Mouse (Mus musculus): ENCODE results near the gene Galm.
"Not testable (repeated sequence)": the region's sequence is repeated elsewhere in the genome, so short reads cannot be mapped to it uniquely, and the experiment has no call there.

The Galm gene

DNA sequence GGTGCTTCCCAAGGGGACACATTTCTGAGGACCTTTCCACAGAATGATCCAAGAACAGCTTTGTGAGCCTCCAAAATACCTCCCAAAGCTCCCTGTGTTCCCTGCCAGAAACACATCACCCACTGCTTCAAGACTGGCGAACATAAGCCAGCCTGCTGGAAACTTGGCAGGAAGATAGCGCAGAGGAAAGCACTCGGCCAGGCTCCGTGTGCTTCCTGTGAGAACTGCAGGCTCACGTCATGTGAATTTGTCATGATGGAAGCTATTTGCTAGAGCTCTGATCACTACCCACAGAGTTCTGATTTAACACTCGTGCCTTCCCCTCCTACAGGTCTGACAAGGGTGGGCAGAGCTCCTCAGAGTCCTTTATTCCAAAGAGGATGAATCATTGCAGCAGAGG, 38.5 kb downstream of the Galm start:
- peak; percentile 33 for DNase-seq (ENCODE audit: low read depth, low spot score)

DNA sequence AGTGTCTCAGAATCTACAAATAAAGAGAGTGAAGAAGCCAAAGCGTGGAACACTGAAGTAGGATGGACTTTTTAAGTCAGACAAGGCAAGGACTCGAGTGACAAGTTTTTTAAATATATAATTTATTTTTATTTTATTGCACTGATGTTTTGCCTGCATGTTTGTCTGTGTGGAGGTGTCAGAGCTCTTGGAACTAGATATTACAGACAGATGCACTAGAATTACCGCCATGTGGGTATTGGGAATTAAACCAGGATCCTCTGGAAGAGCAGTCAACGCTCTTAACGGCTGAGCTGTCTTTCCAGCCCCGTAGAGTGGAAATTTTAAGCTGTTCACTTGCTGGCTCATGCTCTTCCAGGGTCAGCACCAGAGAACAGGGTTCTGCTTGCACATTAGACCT, 39.1 kb downstream of the Galm start:
- DNase-seq (ENCODE audit: low read depth, low spot score): no peak

DNA sequence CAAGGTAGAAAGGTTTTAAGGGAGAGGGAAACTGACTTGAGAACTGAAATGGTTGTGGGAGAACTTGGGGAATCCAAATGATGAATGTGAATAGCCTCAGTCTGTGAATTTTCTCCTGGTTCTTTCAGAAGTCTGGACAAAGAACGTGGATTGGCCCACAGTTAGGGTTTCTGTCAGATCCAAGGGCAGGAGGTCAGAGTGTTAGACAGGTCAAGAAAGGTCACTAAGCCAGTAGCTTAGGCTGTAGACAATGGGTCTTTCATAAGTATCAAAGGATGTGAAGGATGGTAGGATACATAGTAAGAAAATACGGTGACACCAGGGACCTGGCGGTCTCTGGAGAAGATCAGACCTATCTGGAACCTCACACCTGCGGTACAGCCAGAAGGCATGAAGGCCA, 40.2 kb downstream of the Galm start:
- no peak for DNase-seq (ENCODE audit: low read depth, low spot score)

DNA sequence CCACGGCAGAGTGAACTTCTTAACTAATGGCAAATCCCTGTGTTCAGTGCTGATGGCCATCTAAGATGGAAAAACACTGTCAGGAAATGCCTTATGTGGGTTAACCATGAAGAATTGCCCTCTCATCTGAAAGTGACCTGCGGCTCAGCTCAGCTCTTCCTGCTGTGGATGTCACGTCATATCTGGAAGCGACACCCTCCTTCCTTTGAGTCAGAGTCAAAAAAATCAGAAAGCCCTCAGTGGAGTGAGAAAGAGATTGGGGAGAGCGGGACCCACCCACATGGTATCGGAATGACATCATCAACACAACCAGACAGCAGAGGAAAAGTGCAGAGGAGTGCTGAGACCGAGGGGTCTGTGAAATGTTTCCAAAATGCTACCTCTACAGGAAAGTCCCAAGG, 40.6 kb downstream of the Galm start:
- peak; percentile 77 for DNase-seq (ENCODE audit: low read depth, low spot score)

DNA sequence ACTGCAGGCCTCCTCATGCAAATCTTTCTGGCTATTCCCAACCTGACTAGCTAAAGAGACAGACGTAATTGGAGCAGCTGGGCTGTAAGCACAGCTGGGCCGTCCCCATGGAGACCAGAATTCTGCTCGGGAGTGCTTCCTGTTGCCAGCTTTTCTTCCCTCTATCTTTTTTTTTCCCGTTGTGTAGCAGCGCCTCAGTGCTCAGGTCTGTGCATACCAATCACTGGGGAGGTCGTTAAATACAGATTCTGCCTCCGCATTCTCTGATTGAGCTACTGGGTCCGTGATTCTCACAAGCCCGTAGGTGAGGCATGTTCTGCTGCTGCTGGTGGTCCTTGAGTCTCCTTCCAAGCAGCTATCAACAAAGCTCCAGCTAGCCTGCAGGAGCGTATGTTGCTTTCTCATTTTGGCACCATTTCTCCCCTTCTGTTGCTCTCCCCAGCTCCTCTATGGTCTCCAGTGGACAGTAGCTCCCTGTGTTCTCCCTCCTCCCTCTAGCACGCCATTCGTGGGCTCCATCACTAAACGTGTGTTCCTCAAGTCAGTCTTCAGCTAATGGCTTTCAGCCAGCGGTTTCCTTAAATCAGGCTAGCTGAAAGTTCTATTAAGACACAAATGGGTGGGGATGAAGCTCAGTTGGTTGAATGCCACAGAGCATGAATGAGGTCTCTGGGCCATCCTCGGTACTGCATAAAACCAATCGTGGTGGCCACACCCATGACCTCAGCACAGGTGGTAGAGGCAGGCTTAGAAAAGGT, 41.3 kb downstream of the Galm start:
- DNase-seq (ENCODE audit: low read depth, low spot score): peak; percentile 41

DNA sequence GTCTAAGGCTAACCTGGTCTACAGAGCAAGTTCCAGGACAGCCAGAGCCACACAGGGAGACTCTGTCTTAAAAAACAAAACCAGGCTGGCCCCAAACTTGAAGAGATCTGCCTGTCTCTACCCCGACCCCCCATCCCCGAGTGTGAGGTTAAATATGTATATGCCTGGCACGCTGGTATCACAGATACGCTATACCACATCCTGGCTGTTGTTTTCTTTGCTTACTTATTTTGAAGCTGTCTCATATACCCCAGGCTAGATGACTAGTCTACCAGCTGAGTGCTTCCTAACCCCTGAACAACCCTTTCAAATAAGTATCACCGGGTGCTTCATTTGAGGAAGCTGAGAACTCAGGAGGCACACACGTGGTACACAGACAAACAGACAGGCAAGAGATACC, 42.5 kb downstream of the Galm start:
- peak; percentile 69 for DNase-seq (ENCODE audit: low read depth, low spot score)

DNA sequence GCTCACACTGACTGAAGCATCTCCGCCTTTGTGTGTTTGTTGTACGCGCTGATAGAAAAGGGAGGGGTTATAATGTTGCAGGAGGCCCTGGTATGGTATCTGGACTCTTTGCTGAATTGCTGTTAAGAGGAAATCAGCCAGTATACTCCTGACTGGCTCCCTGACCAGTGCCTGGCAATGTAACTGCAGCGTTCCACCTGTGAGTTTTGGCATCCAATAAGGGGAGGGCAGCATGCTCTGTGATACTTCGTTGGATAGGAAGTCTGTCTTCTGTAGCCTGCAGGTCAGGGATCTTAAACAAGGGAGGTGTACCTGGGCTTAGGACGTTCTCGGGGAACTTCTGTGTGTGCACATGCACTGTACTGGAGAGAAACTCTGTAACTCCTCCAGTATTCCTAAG, 43.7 kb downstream of the Galm start:
- DNase-seq (ENCODE audit: low read depth, low spot score): no peak

DNA sequence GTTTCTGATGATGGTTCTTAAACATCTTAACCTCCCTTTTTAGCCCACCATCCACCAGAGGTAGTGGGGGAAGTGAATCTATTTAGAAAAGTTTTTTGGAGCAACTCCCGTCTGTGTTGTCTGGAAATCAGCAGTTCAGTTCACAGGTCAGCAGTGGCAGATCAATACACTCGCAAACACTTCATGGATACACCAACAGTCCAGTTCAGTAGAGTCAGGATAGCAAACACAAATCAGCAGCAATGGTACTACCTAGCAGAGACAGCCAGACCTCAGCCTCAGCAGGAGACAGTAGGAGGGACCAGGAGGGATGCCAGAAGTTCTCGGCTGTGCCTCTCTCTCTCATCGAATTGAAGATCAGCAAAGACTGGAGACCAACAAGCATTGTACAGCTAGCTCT, 44.7 kb downstream of the Galm start:
- DNase-seq (ENCODE audit: low read depth, low spot score): no peak

DNA sequence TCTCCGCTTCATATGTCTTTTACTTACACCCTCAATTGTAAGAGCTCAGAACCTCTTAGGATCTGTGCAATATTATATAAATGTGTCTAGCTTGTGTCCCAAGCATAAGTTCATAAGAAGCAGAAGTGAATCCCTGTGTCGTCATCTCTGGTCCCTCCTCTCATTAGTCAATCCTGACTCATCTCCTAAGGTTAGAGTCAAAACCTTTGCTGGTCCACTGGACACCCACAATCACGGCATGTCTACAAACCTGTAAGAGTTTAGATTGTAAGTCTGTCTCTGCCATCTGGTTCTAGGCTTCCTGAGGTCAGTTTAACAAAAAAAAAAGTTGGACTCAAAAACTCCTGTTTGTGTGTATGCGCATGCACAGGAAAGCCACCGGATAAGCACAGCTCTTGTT, 45.5 kb downstream of the Galm start:
- DNase-seq (ENCODE audit: low read depth, low spot score): no peak

DNA sequence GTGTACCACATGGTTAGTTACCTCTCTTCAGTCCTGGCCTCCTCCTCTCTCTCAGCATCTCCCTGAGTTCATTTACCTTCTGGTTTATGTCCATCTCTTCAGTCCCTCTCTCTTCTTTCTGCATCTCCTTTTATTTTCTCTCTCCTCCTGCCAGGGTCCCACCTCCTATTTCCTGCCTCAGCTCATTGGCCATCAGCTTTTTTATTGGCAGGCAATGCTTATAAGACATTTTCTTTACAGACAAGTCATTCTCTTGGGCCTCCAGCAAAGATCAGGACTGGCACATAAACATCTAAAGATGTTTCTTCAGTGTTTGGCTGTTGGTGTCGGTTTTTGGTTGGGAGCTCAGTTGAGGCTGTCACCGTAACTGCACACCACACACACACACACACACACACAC, 46.4 kb downstream of the Galm start:
- DNase-seq (ENCODE audit: low read depth, low spot score): peak; percentile 47

DNA sequence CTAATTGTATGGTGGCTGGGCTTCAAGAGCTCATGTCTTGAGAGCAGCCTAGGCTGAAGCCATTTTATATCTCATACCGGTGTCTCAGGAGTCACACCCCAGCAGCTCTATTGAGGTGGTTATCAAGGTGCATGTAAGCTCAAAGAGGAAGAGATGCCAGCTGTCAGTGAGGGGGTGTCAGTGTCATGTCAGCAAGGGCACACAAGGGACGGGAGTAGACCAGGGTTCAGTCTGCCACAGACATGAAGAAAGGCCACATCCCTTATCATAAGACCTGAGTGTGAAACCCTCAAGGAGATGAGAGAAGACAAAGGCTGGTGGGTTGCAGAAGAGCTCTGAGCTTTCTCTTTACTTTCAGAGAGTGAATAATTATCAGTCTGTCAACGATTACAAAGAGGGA, 46.9 kb downstream of the Galm start:
- DNase-seq (ENCODE audit: low read depth, low spot score): peak; percentile 62

DNA sequence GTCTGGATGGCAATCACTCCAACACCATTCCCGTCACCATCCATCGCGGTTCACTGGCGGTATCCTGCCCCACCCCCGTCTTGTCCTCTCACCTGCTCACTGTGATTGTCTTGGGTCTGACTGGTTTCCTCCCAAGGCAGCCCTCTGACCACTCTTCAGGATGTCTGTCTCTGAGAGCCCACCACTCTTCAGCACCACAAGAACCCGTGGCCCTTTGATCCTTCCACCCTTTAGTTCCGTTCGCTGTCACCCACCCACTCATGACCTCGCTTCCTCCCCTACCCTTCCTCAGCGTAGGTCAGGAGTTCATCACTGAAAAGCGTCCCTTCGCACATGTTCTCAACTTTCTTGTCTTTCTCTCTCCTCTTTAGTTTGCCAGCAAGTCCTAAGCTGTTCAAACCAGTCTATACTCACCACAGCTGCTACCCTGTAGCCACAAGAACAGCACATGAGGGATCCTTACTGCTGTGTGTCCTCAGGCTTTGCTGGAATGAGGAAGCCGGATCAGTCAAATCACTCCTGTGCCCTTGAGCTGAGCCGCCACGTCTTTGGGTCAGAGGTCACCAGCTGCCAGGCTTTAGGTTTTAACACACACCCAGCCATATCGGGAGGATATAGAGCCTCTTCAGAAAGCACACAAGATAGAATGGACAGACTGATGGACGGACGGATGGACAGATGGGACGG, 47.6 kb downstream of the Galm start:
- DNase-seq (ENCODE audit: low read depth, low spot score): peak; percentile 70

DNA sequence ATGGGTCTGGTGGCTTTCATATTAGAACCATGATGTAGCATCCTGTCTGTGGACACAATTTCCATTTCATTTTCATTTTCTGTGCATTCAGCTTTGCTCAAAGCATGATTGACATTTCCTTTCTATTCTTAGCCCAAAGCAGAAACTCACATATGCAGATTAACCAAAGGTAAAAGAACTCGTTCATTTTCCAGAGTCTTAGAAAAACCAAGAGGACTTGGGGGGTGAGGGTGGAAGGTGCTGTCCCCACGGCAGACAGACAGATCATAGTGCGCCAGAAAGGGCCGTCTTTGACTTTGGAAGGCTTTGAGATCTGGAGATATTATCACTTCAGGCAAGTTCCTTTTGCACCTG, 48.1 kb downstream of the Galm start:
- peak; percentile 77 for DNase-seq (ENCODE audit: low read depth, low spot score)

DNA sequence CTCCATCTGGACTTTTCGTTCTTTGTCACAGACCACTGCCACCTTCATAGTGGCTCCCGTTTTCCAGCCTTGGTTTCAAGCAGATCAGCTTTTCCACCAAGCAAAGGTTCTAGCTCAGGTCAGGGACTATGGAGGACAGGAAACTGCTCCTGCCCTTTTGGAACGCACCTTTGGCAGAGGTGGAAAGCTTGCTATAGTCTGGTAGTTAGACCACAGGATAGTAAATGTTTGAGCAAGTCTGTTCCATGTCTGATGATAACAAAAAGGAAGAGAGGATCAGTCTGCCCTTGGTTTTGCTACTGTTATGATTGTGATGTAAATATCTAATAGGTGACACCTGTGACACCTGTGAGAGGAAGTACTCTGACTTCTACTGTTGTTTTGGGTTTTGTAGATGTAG, 48.7 kb downstream of the Galm start:
- peak; percentile 45 for DNase-seq (ENCODE audit: low read depth, low spot score)

DNA sequence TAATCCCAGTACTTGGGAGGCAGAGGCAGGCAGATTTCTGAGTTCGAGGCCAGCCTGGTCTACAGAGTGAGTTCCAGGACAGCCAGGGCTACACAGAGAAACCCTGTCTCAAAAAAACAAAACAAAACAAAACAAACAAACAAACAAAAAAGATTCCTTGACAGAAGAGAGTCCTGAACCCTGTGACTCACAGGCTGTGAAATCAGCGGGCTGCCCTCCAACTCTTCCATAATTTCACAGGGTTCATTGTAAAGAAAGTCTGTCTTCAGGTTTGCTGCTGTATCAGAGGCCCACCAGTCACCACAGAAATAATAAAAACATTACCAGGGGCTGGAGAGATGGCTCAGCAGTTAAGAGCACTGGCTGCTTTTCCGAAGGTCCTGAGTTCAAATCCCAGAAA, 51.6 kb downstream of the Galm start:
- not testable (repeated sequence) for DNase-seq (ENCODE audit: low read depth, low spot score)

DNA sequence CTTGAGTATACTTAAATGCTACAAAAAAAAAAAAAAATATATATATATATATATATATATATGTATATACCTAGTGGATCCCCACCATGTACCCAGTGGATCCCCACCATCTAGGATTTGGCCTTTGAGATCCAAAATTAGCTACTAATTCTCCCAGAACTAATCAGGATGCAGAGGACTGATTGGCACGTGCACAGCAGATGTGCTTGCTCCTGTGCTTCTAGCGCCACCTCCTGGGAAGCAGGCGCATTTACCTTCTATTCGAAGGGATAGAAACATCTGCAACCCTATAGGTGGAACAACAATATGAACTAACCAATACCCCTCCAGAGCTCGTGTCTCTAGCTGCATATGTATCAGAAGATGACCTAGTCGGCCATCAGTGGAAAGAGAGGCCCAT, 52.7 kb downstream of the Galm start:
- peak; percentile 88 for DNase-seq (ENCODE audit: low read depth, low spot score)

DNA sequence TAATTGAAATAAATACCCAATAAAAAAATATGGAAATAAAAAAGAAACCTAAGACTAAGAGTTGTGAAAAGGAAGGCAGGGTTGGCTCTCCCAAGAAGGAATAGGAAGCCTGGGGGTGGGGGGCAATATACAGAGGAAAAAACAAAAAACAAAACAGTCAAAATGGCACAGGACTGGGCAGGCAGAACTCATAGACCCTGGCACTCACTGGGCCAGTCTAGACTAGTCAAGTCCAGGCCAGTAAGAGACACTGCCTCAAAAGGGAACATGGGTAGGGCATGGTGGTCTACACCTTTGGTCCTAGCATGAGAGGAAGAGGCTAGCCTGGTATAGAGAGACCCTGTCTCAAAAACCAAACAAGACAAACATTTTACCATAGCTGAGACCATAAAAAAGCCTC, 53.2 kb downstream of the Galm start:
- no peak for DNase-seq (ENCODE audit: low read depth, low spot score)

DNA sequence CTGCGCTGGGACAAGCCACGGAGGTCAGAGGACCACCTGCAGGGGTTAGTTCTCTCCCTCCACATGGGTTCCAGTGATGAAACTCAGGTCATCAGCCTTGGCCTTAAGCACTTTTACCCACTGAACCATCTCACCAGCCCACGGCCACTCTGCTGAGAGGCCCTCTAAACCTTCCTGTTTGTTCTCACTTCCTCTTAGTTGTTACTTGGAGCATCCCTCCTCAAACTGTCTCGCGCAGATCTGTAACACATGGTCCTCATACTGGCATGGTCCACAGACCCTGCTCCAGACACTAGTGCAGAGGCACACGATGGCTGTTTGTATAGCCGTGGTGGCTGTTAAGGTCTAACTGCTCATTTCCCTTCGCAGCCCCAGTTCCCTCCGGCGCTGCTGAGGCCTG, 56.3 kb downstream of the Galm start:
- no peak for DNase-seq (ENCODE audit: low read depth, low spot score)

DNA sequence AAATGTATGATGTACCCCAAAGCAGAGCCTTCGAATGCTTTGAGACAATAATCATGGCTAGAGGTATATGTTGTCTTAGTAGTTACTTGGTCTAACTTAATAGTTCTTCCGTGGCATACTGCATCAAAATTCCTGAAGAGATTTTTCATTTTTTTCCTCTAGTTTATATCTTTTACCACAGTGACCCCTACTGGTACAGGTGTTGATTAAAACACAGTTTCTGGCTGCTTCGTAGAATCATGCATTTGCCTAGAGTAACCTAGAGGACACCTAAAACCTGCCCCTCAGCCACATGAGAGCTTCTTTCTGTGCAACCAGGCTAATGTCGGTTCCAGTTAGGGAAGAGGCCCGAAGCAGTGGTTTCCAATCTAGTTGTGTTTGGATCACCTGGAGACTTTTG, 65.8 kb downstream of the Galm start:
- DNase-seq (ENCODE audit: low read depth, low spot score): peak; percentile 70

DNA sequence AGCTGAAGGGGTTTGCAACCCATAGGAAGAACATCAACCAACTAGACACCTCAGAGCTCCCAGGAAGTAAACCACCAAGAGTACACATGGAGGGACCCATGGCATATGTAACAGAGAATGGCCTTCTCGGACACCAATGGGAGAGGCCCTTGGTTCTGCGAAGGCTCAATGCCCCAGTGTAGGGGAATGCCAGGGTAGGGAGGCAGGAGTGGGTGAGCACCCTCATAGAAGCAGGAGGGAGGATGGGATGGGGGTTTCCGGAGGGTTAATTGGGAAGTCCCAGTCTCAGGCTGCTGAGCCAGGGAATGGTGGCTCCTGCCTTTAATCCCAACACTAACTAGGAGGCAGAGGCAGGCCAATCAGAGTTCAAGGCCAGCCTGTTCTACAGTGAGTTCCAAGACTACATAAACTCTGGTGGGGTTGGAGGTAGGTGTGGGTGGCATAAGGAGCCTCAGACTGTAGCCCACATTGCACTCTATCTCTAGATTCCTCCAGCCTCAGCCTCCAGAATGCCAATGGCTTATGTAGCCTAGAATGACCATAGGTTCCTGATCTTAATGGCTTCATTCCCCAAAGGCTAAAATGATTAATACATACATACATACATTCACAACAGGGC, 72.0 kb downstream of the Galm start:
- DNase-seq (ENCODE audit: low read depth, low spot score): no peak

DNA sequence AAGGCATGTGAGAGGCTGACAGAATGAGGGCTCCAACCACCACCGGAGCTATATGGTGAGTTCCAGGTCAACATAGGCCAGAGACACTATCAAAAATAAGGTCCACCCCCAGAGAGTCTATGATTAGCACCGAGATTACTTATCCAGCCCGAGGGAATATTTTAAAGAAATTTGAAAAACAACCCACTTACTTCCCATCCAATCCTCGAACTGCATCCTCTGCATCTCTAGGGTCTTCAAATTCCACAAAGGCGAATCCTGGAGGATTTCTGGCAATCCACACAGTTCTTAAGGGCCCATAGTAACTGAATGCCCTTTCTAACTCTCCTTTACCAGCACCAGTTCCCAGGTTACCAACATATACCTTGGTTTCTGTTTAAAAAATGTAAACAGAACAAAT, 78.4 kb downstream of the Galm start:
- DNase-seq (ENCODE audit: low read depth, low spot score): peak; percentile 14

DNA sequence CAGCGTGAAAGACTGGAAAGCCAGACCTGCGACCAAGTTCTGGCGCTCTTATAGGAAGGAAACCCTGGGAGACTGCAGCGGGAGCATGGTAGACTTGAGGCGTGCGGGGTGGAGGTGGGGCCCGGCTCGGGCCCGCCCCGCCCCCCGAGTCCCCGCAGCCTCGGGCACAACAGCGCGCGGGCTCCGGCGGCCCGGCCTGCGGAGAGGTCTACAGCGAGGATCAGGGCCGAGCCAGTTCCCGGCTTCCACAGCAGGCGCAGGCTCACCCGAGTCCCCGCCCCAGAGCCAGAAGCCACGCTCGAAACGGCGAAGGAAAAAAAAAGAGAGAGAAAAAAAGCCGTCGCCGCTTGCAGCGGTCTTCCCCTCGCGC, 79.0 kb downstream of the Galm start:
- peak; percentile 67 for DNase-seq (ENCODE audit: low read depth, low spot score)
